Mouse (Mus musculus) limb, embryonic 14.5 days (tissue): ENCODE measurements at regions not wholly inside any gene's neighbourhood (a gene's known extent, or its start where the extent isn't known, plus 50 kb on each side); places are given as distances from the start of the nearest gene placed in this dataset.

Source experiments
- ATAC-seq: fragments of 200-750 bp; cut with Nextera tagmentation; 2 replicates; pipeline ENCODE4 v1.8.0; 2017; ENCODE audit warnings: low read depth, moderate number of reproducible peaks, moderate TSS enrichment; ENCODE audit not compliant: low FRiP score
- DNase-seq: peaks from one replicate; pipeline ENCODE4 v3.0.0-alpha.2; 2015; ENCODE audit warnings: low spot score
- H3K27ac ChIP-seq: fragments of 300-500 bp; sonication (generic); replicated peaks from 2 replicates; pipeline ENCODE4 v1.5.1; 2014; ENCODE audit warnings: low read depth, mild to moderate bottlenecking, low read length, moderate library complexity, mixed read lengths
- H3K27me3 ChIP-seq: fragments of 300-500 bp; sonication (generic); 2 replicates; pipeline ENCODE4 v1.6.1; 2014; ENCODE audit warnings: low read length, mixed read lengths; ENCODE audit not compliant: control insufficient read depth, insufficient read depth
- H3K36me3 ChIP-seq: fragments of 300-500 bp; sonication (generic); 2 replicates; pipeline ENCODE4 v1.6.1; 2014; ENCODE audit warnings: mild to moderate bottlenecking, low read length, moderate library complexity, mixed read lengths; ENCODE audit not compliant: control insufficient read depth, insufficient read depth
- H3K4me1 ChIP-seq: fragments of 300-500 bp; sonication (generic); 2 replicates; pipeline ENCODE4 v1.6.1; 2014; ENCODE audit warnings: antibody characterized with exemption, low read length, mixed read lengths; ENCODE audit not compliant: control insufficient read depth, insufficient read depth
- H3K4me2 ChIP-seq: fragments of 300-500 bp; sonication (generic); replicated peaks from 2 replicates; pipeline ENCODE4 v1.6.1; 2014; ENCODE audit warnings: low read depth, mild to moderate bottlenecking, low read length, moderate library complexity; ENCODE audit not compliant: severe bottlenecking
- H3K4me3 ChIP-seq: fragments of 300-500 bp; sonication (generic); replicated peaks from 2 replicates; pipeline ENCODE4 v1.5.1; 2014; ENCODE audit warnings: low read length
- H3K9ac ChIP-seq: fragments of 300-500 bp; sonication (generic); 2 replicates; pipeline ENCODE4 v1.6.1; 2014; ENCODE audit warnings: mild to moderate bottlenecking, low read depth, low read length, moderate library complexity; ENCODE audit not compliant: severe bottlenecking
- H3K9me3 ChIP-seq: fragments of 300-500 bp; sonication (generic); 2 replicates; pipeline ENCODE4 v1.6.1; 2016; ENCODE audit warnings: low read length; ENCODE audit not compliant: control insufficient read depth
- POLR2A ChIP-seq: fragments of 200-500 bp; IDR thresholded peaks from 2 replicates; pipeline ENCODE4 v1.8.0; 2012; ENCODE audit warnings: inconsistent platforms, mild to moderate bottlenecking, moderate library complexity, borderline replicate concordance; ENCODE audit not compliant: insufficient read depth, insufficient read length; ENCODE audit errors: extremely low read depth
- WGBS: fragments of 180-500 bp; shearing (Covaris S2); extraction: QIAGEN DNeasy Blood & Tissue Kit; methylation state at CpG from one replicate; pipeline ENCODE4 v1.1.7; 2014; 5-methylcytosine and 5-hydroxymethylcytosine counted together

DNA sequence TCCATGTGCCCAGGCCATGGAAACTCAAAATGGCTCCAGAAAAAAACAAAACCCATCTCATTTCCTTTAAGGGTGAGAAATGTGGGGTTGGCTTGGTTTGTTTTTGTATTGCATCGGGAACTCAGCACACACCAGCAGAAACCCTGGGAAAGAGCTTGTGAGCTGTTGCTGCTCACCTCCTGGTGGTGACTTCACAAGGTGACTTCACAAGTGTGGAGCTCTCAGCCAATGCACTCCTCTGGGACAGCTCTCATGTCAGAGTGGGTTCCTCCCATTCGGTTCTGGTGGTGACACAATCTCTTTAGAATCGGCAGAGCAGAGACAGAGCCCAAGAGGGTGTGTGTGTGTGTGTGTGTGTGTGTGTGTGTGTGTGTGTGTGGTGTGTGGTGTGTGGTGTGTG, 166.1 kb upstream of the Rybp start:
- no peak overlapping the region for H3K4me2 ChIP-seq
- no peak overlapping the region for H3K27ac ChIP-seq
- H3K4me1 ChIP-seq: peaks cover 8% of the 10 kb centered on the region
- 69% methylated on average over 3 of the region's 3 CpGs for WGBS
- no peak overlapping the region for H3K4me3 ChIP-seq
- ATAC-seq (no peak), DNase-seq (peak; percentile 2)
- H3K27me3 ChIP-seq: no peaks in the 10 kb centered on the region
- H3K36me3 ChIP-seq: no peaks in the 10 kb centered on the region
- H3K9ac ChIP-seq: no peak overlapping the region
- no peak for TF ChIP-seq POLR2A
- H3K9me3 ChIP-seq: peaks cover under 1% of the 10 kb centered on the region; the same call in 1 of the 2 replicates

DNA sequence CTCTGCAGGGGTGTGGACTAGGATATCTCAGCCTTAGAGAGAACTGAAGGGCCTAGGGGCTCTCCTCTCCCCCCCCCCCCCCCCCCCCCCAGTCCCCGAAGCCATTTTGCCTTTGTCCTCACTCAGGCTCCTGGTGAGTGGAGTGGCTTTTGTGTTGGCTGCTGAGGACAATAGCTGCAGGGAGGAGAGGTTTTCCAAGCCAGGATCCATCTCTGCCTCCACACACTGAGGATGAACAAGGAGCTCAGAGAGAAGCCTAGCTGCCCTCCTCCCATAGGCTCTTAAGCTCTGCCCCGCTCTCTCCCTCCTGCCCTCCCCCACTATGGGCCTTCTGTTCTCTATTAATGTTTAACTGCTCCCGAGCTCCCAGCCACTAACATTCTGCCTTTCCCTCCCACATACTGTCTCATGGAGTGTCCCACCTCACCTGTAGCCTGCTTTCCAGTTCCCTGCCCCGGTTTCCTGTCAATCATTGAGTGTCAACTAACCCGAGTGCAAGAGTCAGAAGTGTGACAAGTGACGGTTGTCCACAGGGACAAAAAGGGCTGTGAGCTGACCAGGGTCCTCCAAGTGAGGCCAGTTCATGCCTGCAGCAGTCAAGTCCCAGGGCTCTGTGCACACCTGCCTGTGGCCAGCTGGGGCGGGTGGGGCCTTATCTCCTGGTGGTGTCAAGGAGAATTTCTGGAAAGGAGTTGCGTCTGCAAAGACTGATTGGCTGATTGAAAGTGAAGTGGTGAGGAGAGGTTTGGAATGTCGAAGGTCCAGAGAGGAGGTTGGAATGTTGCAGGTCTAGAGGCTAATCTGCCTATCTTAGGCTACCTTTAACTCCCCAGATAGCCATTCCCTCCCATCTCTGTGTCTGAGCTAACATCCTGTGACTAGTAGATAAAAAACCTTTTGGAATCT, 165.1 kb upstream of the Rybp start:
- no peaks in the 10 kb centered on the region for H3K27me3 ChIP-seq
- no peak overlapping the region for H3K9ac ChIP-seq
- no peaks in the 10 kb centered on the region for H3K9me3 ChIP-seq
- H3K4me2 ChIP-seq: no peak overlapping the region
- DNase-seq (peak; percentile 2), ATAC-seq (no peak)
- no peak for TF ChIP-seq POLR2A
- no peak overlapping the region for H3K4me3 ChIP-seq
- H3K4me1 ChIP-seq: peaks cover 8% of the 10 kb centered on the region
- WGBS: 60% methylated on average over 8 of the region's 9 CpGs
- no peaks in the 10 kb centered on the region for H3K36me3 ChIP-seq
- no peak overlapping the region for H3K27ac ChIP-seq

GRCm38 (mm10) chr6:100450108-100450507, 162.8 kb upstream of the Rybp start:
- ATAC-seq (no peak), DNase-seq (no peak)
- no peak for TF ChIP-seq POLR2A
- H3K27ac ChIP-seq: no peak overlapping the region
- no peak overlapping the region for H3K9ac ChIP-seq
- H3K4me2 ChIP-seq: no peak overlapping the region
- H3K36me3 ChIP-seq: no peaks in the 10 kb centered on the region
- no peak overlapping the region for H3K4me3 ChIP-seq
- no peaks in the 10 kb centered on the region; the same call in 1 of the 2 replicates for H3K4me1 ChIP-seq
- H3K9me3 ChIP-seq: no peaks in the 10 kb centered on the region
- no peaks in the 10 kb centered on the region for H3K27me3 ChIP-seq
- WGBS: 94% methylated on average over 6 of the region's 6 CpGs

DNA sequence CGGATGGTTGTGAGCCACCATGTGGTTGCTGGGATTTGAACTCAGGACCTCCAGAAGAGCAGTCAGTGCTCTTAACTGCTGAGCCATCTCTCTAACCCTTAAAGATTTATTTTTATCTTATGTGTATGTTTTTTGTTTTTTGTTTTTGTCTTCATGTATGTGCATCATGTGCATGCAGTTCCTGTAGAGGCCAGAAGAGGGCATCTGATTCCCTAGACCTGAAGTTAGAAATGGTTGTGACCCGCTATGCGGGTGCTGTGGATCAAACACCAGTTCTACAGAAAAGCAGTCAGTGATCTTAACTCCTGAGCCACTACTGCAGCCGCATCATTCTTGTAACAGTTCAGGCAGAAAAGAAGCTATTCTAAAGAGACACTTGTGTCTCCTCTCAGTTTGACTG, 161.8 kb upstream of the Rybp start:
- no peak overlapping the region for H3K4me3 ChIP-seq
- no peaks in the 10 kb centered on the region; the same call in 1 of the 2 replicates for H3K4me1 ChIP-seq
- WGBS: 99% methylated on average over 4 of the region's 4 CpGs
- no peaks in the 10 kb centered on the region for H3K9me3 ChIP-seq
- no peak overlapping the region for H3K4me2 ChIP-seq
- H3K9ac ChIP-seq: no peak overlapping the region
- no peak overlapping the region for H3K27ac ChIP-seq
- no peak for TF ChIP-seq POLR2A
- DNase-seq (no peak), ATAC-seq (no peak)
- no peaks in the 10 kb centered on the region for H3K27me3 ChIP-seq
- H3K36me3 ChIP-seq: no peaks in the 10 kb centered on the region

DNA sequence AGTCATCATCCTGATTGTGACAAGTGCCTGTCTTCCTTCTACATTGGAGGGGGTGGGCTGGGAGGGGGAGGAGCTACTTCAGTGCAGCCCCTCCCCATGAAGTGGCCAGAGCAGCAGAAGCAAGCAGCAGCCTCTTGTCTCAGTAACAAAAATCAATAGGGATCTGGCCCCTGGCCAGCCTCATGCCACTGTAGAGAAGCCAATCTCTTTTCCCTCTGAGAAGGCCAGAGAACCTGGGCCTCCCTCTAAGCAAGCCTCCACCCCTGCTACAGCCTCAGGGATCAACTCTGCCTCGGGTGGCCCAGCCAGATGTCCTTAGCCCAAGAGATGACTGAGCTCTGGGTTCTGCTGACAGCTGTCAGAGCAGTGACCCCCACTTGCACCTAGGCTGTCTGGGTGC, 159.9 kb upstream of the Rybp start:
- no peaks in the 10 kb centered on the region for H3K9me3 ChIP-seq
- H3K4me1 ChIP-seq: no peaks in the 10 kb centered on the region; the same call in 1 of the 2 replicates
- no peak overlapping the region for H3K4me3 ChIP-seq
- WGBS: 0% methylated on average over 1 of the region's 1 CpGs
- ATAC-seq: no peak
- H3K4me2 ChIP-seq: no peak overlapping the region
- TF ChIP-seq POLR2A: no peak
- no peak overlapping the region for H3K27ac ChIP-seq
- H3K27me3 ChIP-seq: no peaks in the 10 kb centered on the region
- DNase-seq: no peak
- no peaks in the 10 kb centered on the region for H3K36me3 ChIP-seq
- no peak overlapping the region for H3K9ac ChIP-seq
